Mouse (Mus musculus) C2C12 (cell line): ENCODE data around the gene Ptprk. TPM values are rescaled to one million over a fixed set of nuclear protein-coding genes. Genes with fewer than 3 reads are reported as not detected.

Source experiments
- H3K27me3 ChIP-seq: one replicate; pipeline ENCODE4 v1.6.1; 2011; ENCODE audit not compliant: control insufficient read depth, insufficient read depth, insufficient read length
- H3K36me3 ChIP-seq: one replicate; pipeline ENCODE4 v1.6.1; 2011; ENCODE audit not compliant: control insufficient read depth, insufficient read depth
- H3K4me3 ChIP-seq: one replicate; pipeline ENCODE4 v1.5.1; 2011; ENCODE audit warnings: mild to moderate bottlenecking, control low read depth; ENCODE audit not compliant: poor library complexity, insufficient read depth, severe bottlenecking
- H3K79me2 ChIP-seq: one replicate; pipeline ENCODE4 v1.6.1; 2011; ENCODE audit not compliant: control insufficient read depth, insufficient read depth
- H3K79me3 ChIP-seq: one replicate; pipeline ENCODE4 v1.6.1; 2011; ENCODE audit warnings: low read depth, control low read depth
- H3ac ChIP-seq: one replicate; pipeline ENCODE3; 2011; ENCODE audit warnings: low read depth; ENCODE audit not compliant: control insufficient read depth, insufficient read length
- CEBPB ChIP-seq: IDR thresholded peaks from one replicate; pipeline ENCODE4 v1.6.1; 2011; ENCODE audit warnings: low read depth, mild to moderate bottlenecking, control low read depth, moderate library complexity
- CTCF ChIP-seq: IDR thresholded peaks from one replicate; pipeline ENCODE4 v1.5.1; 2011; ENCODE audit not compliant: control insufficient read depth, insufficient read depth, insufficient read length
- FOSL1 ChIP-seq: IDR thresholded peaks from one replicate; pipeline ENCODE4 v1.8.0; 2011; ENCODE audit warnings: mild to moderate bottlenecking, low read length; ENCODE audit not compliant: poor library complexity, insufficient read depth, severe bottlenecking
- MAX ChIP-seq: IDR thresholded peaks from one replicate; pipeline ENCODE4 v1.6.1; 2011; ENCODE audit warnings: mild to moderate bottlenecking, control low read depth
- MYOD1 ChIP-seq: IDR thresholded peaks from one replicate; pipeline ENCODE4 v1.6.1; 2011; ENCODE audit warnings: low read depth; ENCODE audit not compliant: control insufficient read depth, insufficient read length
- MYOG ChIP-seq: IDR thresholded peaks from one replicate; pipeline ENCODE4 v1.6.1; 2011; ENCODE audit not compliant: control insufficient read depth, insufficient read length; ENCODE audit errors: extremely low read depth
- USF1 ChIP-seq: IDR thresholded peaks from one replicate; pipeline ENCODE4 v1.6.1; 2011; ENCODE audit warnings: low read depth, mild to moderate bottlenecking, control low read depth, moderate library complexity
- polyA plus RNA-seq: library from polyadenylated mRNA; unstranded; fragments of >200 nt; fragmentation: generic; extraction: Trizol; gene quantifications from one replicate; pipeline ENCODE4 v1.2.1, GENCODE M21; 2012; ENCODE audit warnings: missing spikeins

Ptprk gene
- polyA plus RNA-seq, 1 experiment, result 13.7 TPM

- TF ChIP-seq FOSL1 (no peak), CEBPB (no peak), MAX (no peak), MYOG (no peak), MYOD1 (no peak), USF1 (no peak), CTCF (no peak)
- Histone ChIP-seq H3K36me3 (peaks cover 5% of the 10 kb centered on the region), H3K27me3 (no peaks in the 10 kb centered on the region), H3K79me2 (no peaks in the 10 kb centered on the region), H3ac (no peak overlapping the region), H3K79me3 (no peaks in the 10 kb centered on the region), H3K4me3 (no peak overlapping the region)
These were observed 489.6 kb downstream of the Ptprk start for GRCm38 (mm10) chr10:28564110-28564674.

DNA sequence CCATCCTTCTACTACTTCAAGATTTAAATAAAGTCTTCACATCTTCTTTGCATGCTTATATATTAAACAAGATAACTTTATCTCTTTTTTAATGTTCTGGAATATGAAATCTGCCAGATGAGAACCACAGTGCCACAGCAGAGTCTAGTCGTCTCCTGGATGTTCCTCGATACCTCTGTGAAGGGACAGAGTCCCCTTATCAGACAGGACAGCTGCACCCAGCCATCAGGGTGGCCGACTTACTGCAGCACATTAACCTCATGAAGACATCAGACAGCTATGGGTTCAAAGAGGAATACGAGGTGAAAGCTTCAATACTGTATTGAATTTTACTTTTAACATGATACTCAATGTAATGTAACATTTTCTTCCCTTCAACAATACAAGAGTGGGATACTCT lies 491.8 kb downstream of the Ptprk start:
- no peak overlapping the region for H3K4me3 ChIP-seq
- no peak for TF ChIP-seq MYOG
- no peak for TF ChIP-seq MAX
- TF ChIP-seq CTCF, result no peak
- no peak overlapping the region for H3ac ChIP-seq
- H3K79me3 ChIP-seq, result no peaks in the 10 kb centered on the region
- H3K27me3 ChIP-seq, result no peaks in the 10 kb centered on the region
- no peaks in the 10 kb centered on the region for H3K79me2 ChIP-seq
- no peaks in the 10 kb centered on the region for H3K36me3 ChIP-seq

- TF ChIP-seq CEBPB (no peak), MAX (no peak), MYOG (no peak), CTCF (no peak)
- no peaks in the 10 kb centered on the region for H3K27me3 ChIP-seq
- H3K36me3 ChIP-seq, result no peaks in the 10 kb centered on the region
- no peaks in the 10 kb centered on the region for H3K79me3 ChIP-seq
- no peak overlapping the region for H3K4me3 ChIP-seq
- no peaks in the 10 kb centered on the region for H3K79me2 ChIP-seq
- H3ac ChIP-seq, result no peak overlapping the region
These were observed 492.2 kb downstream of the Ptprk start for GRCm38 (mm10) chr10:28566828-28567227.

DNA sequence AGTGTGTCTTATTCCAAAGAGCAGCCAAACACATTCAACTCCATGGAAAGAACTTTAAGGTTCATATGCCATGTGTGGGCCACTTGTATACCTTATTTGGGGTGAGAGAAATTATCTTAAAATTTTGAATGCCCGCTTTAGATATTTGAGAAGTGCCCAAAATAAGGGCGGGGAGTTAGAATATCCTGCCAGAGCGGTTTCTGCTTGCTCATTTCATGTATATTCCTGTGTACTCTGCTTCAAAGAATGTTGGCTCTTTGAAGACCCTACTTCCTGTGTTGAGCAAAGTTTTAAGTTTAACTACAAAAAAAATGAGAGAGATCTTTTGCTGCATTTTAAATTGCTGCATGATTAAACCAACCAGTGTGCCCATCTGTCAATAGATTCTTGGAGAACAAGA lies 492.8 kb downstream of the Ptprk start:
- no peak overlapping the region for H3ac ChIP-seq
- H3K79me2 ChIP-seq, result no peaks in the 10 kb centered on the region
- TF ChIP-seq USF1 (no peak), CEBPB (no peak), MYOD1 (no peak), MAX (no peak), CTCF (no peak), FOSL1 (no peak), MYOG (no peak)
- H3K79me3 ChIP-seq, result no peaks in the 10 kb centered on the region
- H3K27me3 ChIP-seq, result no peaks in the 10 kb centered on the region
- H3K36me3 ChIP-seq, result no peaks in the 10 kb centered on the region
- no peak overlapping the region for H3K4me3 ChIP-seq

- H3K36me3 ChIP-seq, result no peaks in the 10 kb centered on the region
- TF ChIP-seq USF1, result no peak
- no peak for TF ChIP-seq MAX
- no peak for TF ChIP-seq MYOG
- H3ac ChIP-seq, result no peak overlapping the region
- no peaks in the 10 kb centered on the region for H3K79me2 ChIP-seq
- no peaks in the 10 kb centered on the region for H3K27me3 ChIP-seq
- H3K4me3 ChIP-seq, result no peak overlapping the region
- no peaks in the 10 kb centered on the region for H3K79me3 ChIP-seq
These were observed 493.4 kb downstream of the Ptprk start for GRCm38 (mm10) chr10:28568047-28568446.

- Histone ChIP-seq H3K79me3 (no peaks in the 10 kb centered on the region), H3K36me3 (peaks cover 13% of the 10 kb centered on the region), H3K79me2 (no peaks in the 10 kb centered on the region), H3ac (no peak overlapping the region), H3K4me3 (no peak overlapping the region), H3K27me3 (no peaks in the 10 kb centered on the region)
- TF ChIP-seq FOSL1 (no peak), USF1 (no peak), CEBPB (no peak)
These were observed 505.0 kb downstream of the Ptprk start for GRCm38 (mm10) chr10:28579596-28579995.
